Mouse (Mus musculus) kidney, postnatal 36 days (tissue): ENCODE measurements at regions not wholly inside any gene's neighbourhood (a gene's known extent, or its start where the extent isn't known, plus 50 kb on each side); places are given as distances from the start of the nearest gene placed in this dataset.
"Not testable (repeated sequence)": the region's sequence is repeated elsewhere in the genome, so short reads cannot be mapped to it uniquely, and the experiment has no call there.

ENCODE experiments used
- DNase-seq, 2 experiments: peaks; one replicate each; pipeline ENCODE4 v3.0.0; 2021 to 2022; ENCODE audit warnings: mixed read lengths in 2 of 2

- no peak for DNase-seq
Measured at GRCm38 (mm10) chr5:133078390-133078789, 535.2 kb upstream of the Auts2 start.

GRCm38 (mm10) chr5:133073317-133073716 is 530.2 kb upstream of the Auts2 start:
- peak; percentile 4 to 6 for DNase-seq

DNA sequence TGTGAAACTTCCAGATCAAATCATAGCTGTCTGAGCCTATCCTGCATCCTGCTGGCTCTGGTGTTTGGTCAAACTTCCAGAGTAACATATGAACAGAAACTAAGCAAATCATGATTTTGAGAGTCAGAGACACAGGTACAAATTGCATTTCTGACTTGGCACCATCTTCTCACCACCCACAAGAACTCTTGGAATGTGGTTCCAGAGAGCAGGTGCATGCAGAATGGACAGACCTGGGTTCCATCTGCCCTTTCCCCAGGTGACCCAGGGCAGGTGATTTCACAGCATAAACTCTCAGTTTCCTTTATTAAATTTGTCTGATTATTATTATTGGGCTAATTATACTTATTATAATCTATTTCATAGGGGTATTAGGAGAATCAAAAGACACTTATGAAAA is 527.0 kb upstream of the Auts2 start:
- no peak for DNase-seq

DNA sequence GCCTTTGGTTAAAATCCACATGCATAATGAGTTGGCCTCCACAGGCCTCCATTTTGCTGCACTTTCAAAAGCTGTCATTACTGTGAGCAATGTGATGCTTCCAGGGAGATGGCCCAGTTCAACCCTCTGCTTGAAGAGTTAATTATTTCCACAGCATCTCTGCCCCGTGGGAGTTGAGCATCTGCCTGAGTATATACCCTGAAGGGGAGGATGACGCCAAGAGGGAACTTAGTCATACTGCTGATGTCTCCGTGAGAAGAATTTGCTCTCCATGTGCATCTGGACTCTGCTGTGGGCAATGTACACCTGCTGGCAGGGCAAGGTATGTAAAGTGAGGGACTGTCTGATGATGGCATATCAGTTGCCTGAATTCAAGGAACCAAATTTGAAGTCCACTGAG is 519.3 kb upstream of the Auts2 start:
- DNase-seq, result no peak

GRCm38 (mm10) chr5:133047456-133047855 is 504.3 kb upstream of the Auts2 start:
- no peak for DNase-seq

GRCm38 (mm10) chr5:133045637-133046036 is 502.5 kb upstream of the Auts2 start:
- no peak for DNase-seq

DNA sequence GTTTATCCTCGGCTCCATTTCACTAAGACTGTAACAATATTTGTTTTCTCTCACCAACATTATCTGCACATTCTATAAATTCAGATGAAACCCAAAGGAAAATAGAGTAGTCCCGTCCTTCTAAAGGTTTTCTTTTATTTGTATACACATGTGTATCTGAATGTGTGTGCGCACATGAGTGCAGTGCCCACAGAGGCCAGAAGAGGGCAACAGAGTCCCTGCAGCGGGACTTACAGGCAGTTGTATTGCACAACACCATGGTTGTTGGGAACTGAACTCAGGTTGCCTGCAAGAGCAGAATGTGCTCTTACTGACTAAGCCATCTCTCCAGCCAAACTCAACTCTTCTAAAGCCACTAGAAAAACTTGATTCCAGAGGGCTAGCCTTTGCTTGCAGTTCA is 484.4 kb upstream of the Auts2 start:
- no peak for DNase-seq

- DNase-seq, result no peak
Measured at GRCm38 (mm10) chr5:133025121-133025520, 482.0 kb upstream of the Auts2 start.

- DNase-seq, result no peak
Measured at GRCm38 (mm10) chr5:133020821-133021220, 477.7 kb upstream of the Auts2 start.

DNA sequence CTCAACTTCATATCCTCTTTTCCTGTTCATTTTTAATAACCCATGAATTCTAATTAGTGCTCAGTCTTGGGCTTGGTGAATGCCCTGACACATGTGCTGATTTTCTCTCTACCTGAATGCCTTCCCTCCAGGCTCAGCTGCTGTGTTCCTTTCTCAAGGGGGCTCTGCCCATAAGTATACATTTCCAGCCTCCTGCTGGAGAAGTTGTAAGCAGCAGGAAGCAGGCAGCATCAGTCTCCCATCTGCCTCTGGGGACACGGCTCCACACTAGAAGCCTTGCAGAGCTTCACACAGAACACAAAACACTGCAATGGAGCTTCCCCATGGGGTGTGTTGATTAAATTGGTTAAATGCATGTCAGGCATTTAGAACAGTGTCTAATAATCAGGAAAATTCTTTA is 477.0 kb upstream of the Auts2 start:
- DNase-seq, result no peak

DNA sequence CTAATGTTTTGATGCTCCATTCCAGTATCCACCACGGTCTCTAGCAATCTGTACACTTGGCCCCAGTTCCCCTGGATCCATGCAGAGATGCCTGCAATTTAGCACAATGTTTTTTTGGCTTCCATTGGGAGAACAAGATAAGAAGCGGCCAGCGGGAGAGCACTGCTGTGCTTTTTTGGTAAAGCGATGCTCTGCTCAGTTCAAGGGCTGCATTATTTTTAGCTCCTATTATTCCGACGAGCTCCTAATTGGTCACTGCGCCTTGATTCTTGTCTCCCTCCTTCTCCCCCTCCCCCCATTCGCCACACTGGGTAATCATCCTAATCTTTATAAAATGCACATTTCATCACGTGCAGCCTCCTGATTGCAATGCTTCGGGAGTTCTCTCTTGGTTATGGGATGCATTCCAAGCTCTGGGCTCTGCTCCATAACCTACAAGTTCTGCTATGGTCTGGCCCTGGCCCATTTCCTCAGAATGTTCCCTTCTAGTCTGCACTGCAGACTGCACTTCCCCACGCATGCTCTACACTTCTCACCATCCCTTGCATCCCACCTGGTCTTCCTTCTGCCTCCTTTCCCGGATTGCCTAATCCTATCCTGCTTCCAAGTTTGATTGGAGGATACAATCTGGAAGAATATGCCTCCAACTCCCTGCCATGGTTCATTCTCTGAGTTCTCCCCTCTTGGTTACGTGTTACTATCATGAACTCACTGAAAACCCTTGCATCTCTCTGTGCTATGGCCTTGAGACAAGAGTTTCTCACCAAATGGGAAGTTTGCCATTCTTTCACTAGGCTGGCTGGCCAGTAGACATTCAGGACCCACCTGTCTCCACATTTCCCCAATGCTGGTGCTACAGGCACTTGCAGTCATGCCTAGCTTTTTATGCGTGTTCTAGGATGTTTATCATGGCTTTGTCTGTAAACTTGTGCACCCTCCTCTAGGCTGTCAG is 467.8 kb upstream of the Auts2 start:
- DNase-seq, result peak; percentile 1 to 4

DNA sequence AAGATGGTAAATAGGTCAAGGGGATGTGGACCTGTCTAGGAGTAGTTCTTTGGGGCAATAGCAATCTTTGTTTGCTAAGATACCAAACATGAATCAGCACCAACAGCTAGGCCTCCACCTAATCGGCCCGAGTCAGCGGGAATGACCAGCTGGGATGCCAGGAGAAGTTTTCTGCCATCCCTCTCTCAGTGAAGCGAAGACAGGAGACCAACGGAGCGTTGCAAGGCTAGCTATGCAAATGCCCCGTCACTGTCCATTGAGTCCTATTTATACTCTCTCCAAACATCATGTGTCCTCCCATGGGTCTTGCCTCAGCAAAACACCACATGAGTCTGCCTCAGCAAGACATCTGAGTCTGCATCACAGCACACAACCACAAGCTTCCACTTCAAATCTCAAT is 439.7 kb upstream of the Auts2 start:
- DNase-seq, result peak; percentile 37 to 41

DNA sequence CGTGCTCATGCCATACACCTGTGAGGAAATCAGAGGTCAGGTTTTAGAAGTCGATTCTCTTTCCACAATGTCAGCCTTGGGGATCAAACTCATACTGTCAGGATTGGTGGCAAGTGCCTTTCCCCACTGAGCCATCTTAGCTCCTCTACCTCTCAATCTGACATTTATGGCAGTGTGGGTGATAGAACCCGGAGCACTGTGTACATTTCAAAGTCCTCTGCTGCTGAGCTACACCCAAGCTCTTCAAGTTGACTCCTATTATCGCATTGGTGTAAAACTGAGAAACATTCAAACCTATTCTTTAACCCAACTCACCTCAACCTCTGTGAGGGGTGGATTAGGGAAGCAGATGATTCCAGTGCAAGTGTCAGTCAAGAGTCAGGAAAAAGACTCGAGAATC is 435.9 kb upstream of the Auts2 start:
- no peak for DNase-seq

GRCm38 (mm10) chr5:132975303-132975932 is 432.3 kb upstream of the Auts2 start:
- DNase-seq, result no peak

DNA sequence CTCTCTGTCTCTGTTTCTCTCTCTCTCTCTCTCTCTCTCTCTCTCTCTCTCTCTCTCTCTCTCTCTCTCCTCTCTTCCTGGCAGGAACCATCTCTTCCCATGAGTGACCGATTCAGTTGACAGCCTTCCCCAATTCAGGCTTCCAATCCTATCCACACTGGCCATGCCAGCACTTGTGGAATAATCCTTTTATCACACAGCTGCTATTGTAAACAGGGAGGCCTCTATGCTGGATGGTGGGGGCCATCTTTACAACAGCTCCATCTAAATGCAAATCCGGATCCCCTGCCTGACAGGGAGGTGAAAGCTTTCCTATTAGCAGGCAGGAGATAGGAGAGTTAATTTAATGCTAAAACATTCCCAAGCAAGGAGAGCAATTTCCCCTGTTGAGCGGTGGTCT is 431.7 kb upstream of the Auts2 start:
- DNase-seq, result no peak

DNA sequence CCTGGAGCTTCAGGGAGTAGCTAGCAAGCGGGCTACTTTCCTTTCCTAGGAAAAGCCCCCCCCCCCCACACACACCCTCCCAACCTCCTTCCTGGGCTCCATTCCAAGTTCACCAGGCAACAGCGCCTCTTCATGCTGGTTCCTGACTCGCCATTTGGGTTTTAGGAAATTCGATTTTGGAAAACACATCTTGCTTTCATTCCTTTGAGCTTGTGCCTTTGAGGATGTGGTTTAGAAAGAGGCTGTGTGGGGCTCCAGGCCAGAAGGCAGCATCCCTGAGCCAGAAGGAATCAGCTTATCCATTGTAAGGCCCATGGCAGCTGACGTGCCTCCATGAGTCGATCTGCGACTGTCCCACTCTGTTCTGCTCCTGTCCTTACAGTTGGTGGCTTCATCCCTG is 427.9 kb upstream of the Auts2 start:
- DNase-seq, result no peak

DNA sequence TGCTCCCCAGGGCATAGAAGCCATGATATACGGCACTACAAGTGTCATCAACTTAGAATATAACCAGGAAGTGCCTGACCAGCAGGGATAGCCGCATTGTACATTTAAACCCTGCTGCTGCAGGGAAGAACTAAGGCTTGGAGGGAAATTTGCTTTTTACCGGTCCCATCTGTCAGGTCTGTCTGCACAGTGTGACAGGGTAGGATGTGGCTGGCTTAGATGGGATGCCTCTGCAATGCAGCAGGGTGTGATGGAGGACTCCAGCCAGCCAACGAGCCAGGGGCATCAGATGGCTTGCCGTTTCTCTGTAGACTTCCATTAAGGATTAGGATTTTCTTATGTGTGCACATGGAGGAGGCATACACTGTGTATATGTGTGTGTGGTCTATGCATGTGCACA is 426.2 kb upstream of the Auts2 start:
- DNase-seq, result no peak

GRCm38 (mm10) chr5:132959901-132960300 is 416.8 kb upstream of the Auts2 start:
- DNase-seq, result no peak

DNA sequence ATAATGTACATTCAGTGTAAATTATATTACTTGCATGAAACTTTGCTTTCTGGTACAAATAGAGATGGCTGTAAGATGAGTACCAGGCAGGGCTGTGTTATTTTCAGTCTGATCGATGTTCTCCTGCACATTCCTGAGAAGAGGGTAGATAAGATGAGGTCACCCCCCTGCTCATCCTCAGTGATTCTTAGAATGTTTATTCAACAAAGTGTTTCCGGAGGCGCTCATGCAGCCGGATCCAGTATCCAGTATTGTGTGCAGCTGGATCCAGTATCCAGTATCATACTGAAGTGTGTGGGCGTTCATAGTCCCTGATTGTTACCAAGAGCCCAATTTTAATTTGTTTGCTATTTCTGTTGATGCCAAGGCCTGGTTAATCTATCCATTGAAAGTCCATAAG is 413.0 kb upstream of the Auts2 start:
- no peak for DNase-seq

- DNase-seq, result no peak
Measured at GRCm38 (mm10) chr5:132955051-132955450, 411.9 kb upstream of the Auts2 start.

DNA sequence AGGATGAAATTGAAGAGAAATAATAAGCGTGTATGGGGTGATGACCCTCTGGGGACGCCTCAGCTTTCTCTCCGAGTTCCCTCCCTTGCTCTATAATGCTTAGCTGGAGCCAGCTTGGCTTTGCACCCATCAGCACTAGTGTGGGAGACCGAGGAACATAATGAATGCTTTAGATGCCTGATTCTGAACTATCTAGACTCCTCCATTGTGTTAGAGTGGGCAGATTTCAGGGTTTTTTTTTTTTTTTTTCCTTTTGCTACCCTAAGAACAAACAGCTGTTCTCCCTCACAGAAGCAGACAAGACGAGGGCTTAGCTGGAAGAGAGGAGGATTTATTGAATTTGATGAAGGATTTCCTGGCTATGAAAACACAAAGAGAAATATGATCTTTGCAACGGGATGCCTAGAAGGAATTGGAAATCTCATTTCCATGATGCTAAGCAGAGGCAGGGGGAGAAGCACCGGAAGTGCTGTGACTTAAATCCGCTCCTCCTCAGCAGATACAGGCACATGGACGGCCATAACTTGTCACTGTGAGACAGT is 390.4 kb upstream of the Auts2 start:
- no peak for DNase-seq

- not testable (repeated sequence) for DNase-seq
Measured at GRCm38 (mm10) chr5:132929955-132930354, 386.8 kb upstream of the Auts2 start.

DNA sequence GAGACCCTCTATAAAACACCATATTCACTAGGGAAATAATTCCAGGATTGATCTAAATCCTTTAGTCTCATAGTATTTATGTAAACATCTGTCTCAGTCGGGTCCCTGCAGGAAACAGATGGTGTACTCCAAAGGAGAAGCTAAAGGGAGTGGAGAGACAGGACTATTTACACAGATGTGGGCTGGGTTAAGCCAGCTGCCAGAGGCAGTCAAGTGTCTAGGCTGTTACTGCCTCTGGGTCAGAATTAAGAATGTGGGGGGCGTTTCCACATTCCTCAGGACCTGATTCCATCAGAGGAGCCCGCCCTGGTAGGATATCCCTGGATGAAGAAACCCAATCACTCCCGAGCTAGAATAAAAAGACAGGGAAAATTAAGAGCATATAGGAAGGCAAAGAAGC is 380.2 kb upstream of the Auts2 start:
- peak in 1 of 2 experiments; percentile 3 for DNase-seq

DNA sequence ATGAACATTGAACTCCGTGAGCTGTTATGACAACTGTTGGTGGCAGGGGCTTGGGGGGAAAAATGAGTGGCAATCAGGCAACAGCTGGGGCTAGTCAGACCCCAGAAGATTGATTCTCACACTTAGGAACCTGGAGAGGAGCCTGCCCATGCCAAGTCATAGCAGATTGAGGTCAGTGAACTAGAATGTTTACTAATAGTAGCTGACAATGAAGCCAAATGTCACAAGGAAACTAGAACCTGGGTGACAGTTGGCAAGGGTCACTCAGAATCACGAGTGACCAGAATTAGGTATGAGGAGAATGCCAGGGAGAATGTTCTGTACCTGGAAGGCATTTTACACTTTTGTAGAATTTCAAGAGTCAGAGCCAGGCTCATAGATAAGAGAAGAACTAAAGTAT is 365.9 kb upstream of the Auts2 start:
- DNase-seq, result no peak
